Mouse (Mus musculus): ENCODE data around the gene Six1. TPM values are rescaled to one million over a fixed set of nuclear protein-coding genes. Genes with fewer than 3 reads are reported as not detected.
"Not testable (repeated sequence)": the region's sequence is repeated elsewhere in the genome, so short reads cannot be mapped to it uniquely, and the experiment has no call there.

The Six1 gene
- polyA plus RNA-seq, 1 experiment, result not detected

DNA sequence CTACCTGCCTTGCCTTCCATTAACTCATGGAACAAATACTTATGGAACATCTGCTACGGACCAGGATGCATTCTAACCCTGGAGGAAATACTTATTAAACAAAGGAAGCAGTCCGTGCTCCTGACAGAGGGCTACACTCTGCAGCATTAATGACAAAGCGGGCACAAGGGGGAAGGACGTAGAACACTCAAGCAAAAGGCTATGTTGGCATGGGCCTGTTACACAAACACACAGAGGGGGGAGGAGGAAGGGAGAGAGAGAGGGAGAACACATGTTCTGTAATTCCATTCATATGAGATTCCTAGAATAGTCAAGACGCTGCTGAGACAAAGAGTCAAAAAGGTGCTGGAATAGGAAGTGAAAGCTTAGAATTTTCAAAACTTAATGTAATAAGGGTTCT is 34.8 kb upstream of the Six1 start:
- no peaks in the 10 kb centered on the region for H3K27me3 ChIP-seq (ENCODE audit: control insufficient read depth, insufficient read depth, low read length)
- no peak overlapping the region for H3K4me3 ChIP-seq (ENCODE audit: low read depth, low read length)
- no peak overlapping the region for H3K27ac ChIP-seq (ENCODE audit: insufficient read depth, low read depth, low read length)
- no peak for TF ChIP-seq CTCF (IDR thresholded peaks at IDR 0.05; ENCODE audit: extremely low read depth, insufficient read length, insufficient replicate concordance, low read depth, low read length)
- H3K36me3 ChIP-seq (ENCODE audit: control insufficient read depth, insufficient read depth, low read length), result no peaks in the 10 kb centered on the region
- H3K4me1 ChIP-seq (ENCODE audit: control insufficient read depth, insufficient read depth, insufficient read length, low read length), result no peaks in the 10 kb centered on the region
- WGBS, result 66% methylated on average over 5 of the region's 5 CpGs

DNA sequence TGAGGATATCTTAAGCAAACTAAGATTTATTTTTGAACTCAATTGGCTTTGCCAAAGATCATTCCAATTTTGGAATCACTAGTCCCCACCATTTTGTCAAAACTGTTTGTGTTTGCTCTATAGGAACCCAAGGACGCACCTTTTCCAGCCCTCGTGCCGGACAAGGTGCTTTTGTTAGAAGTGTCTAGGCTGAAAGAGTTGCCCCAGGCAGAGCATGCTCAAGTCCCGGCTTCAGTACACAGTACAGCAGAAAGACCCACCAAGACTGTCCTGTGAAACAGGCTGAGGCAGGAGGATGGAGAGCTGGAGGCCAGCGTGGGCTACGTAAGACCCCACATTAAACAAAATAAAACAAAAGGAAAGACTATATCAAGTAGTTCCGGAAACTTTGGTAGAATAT is 33.4 kb upstream of the Six1 start:
- H3K4me3 ChIP-seq (ENCODE audit: low read depth, low read length), result no peak overlapping the region
- no peaks in the 10 kb centered on the region for H3K27me3 ChIP-seq (ENCODE audit: control insufficient read depth, insufficient read depth, low read length)
- H3K36me3 ChIP-seq (ENCODE audit: control insufficient read depth, insufficient read depth, low read length), result no peaks in the 10 kb centered on the region
- H3K4me1 ChIP-seq (ENCODE audit: control insufficient read depth, insufficient read depth, insufficient read length, low read length), result no peaks in the 10 kb centered on the region
- TF ChIP-seq CTCF (IDR thresholded peaks at IDR 0.05; ENCODE audit: extremely low read depth, insufficient read length, insufficient replicate concordance, low read depth, low read length) (no peak), POLR2A (IDR thresholded peaks at IDR 0.05; ENCODE audit: low read depth, low read length) (no peak)
- WGBS, result 88% methylated on average over 7 of the region's 7 CpGs
- no peak overlapping the region for H3K27ac ChIP-seq (ENCODE audit: insufficient read depth, low read depth, low read length)

DNA sequence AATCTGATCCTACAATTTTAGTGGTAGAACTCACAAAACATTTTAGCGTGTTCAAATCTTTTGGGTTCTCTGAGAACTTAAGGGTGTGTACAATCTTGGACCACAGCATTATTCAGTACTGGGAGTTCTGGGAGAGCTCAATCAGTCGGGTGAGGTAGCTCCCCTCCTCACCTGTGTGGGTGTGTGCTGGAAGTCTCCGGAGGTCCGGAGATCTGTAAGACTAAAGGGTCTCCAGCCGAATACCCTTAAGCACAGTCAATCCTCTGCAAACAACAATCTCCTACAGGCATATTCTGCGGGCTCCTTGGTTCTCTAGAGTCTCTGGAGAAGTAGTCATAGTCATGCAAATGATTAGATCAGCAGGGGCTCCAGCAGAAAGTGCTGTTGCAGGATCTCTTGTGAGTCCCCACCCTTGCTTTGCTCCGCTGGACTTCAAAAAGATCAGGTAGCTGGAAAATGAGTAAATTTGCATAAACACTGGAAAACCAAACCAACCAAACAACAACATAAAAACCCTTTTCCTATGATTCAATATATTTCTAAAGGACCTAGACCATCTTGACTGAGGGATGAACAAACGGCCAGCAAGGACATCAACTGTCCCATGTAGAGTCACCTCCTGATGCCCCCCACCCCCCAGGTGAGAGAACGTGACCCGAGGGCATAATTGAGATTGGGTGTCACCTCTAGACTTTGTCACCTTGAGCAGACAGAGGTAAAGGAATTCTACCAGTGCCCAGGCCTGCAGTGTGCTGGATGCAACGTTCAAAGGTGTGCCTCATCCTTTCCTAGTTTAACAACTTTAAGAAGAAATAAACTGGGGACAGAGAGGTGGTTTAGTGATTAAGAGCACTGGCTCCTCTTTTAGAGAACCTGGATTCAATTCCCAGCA is 32.3 kb upstream of the Six1 start:
- no peak overlapping the region for H3K27ac ChIP-seq (ENCODE audit: insufficient read depth, low read depth, low read length)
- H3K4me1 ChIP-seq (ENCODE audit: control insufficient read depth, insufficient read depth, insufficient read length, low read length), result no peaks in the 10 kb centered on the region
- TF ChIP-seq POLR2A (IDR thresholded peaks at IDR 0.05; ENCODE audit: low read depth, low read length) (no peak), CTCF (IDR thresholded peaks at IDR 0.05; ENCODE audit: extremely low read depth, insufficient read length, insufficient replicate concordance, low read depth, low read length) (no peak)
- WGBS, result 31% methylated on average over 11 of the region's 11 CpGs
- no peaks in the 10 kb centered on the region for H3K27me3 ChIP-seq (ENCODE audit: control insufficient read depth, insufficient read depth, low read length)
- H3K36me3 ChIP-seq (ENCODE audit: control insufficient read depth, insufficient read depth, low read length), result no peaks in the 10 kb centered on the region
- no peak overlapping the region for H3K4me3 ChIP-seq (ENCODE audit: low read depth, low read length)

DNA sequence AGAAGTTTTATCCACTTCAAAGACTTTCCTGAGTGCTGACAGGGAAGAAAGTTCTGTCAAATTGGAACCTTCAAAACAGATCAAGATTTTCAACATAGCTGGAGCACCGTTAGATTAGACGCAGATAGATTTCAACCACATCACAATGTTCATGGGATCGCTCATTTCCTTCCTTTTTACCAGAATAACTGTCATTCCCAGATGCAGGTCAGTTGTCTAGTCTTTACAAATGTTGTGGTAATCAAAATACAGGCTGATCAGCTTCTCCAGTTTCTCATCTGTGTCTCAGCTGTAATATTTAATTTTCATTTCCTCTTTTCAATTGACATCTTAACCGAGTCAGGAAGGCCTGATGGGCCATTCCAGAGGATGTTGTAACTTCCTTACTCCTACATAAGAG is 30.1 kb upstream of the Six1 start:
- TF ChIP-seq POLR2A (IDR thresholded peaks at IDR 0.05; ENCODE audit: low read depth, low read length) (no peak), CTCF (IDR thresholded peaks at IDR 0.05; ENCODE audit: extremely low read depth, insufficient read length, insufficient replicate concordance, low read depth, low read length) (no peak)
- Histone ChIP-seq H3K4me3 (ENCODE audit: low read depth, low read length) (no peak overlapping the region), H3K27ac (ENCODE audit: insufficient read depth, low read depth, low read length) (no peak overlapping the region), H3K27me3 (ENCODE audit: control insufficient read depth, insufficient read depth, low read length) (no peaks in the 10 kb centered on the region), H3K4me1 (ENCODE audit: control insufficient read depth, insufficient read depth, insufficient read length, low read length) (no peaks in the 10 kb centered on the region), H3K36me3 (ENCODE audit: control insufficient read depth, insufficient read depth, low read length) (no peaks in the 10 kb centered on the region)
- 66% methylated on average over 4 of the region's 4 CpGs for WGBS

DNA sequence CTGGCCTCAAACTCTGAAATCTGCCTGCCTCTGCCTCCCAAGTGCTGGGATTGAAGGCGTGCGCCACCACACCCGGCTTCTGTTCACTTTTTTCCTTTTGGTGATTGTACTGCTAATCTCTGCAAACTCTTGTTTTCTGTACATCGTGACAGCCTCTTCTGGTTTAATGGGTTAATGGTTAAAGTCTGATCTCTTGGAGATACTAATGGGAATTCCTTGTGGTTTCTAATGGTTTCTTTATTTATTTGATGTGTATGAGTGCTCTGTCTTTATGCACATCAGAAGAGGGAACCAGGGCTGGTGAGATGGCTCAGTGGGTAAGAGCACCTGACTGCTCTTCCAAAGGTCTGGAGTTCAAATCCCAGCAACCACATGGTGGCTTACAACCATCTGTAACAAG is 28.1 kb upstream of the Six1 start:
- not testable (repeated sequence) for H3K27ac ChIP-seq (ENCODE audit: insufficient read depth, low read depth, low read length); H3K27me3 ChIP-seq (ENCODE audit: control insufficient read depth, insufficient read depth, low read length); H3K36me3 ChIP-seq (ENCODE audit: control insufficient read depth, insufficient read depth, low read length); H3K4me1 ChIP-seq (ENCODE audit: control insufficient read depth, insufficient read depth, insufficient read length, low read length); H3K4me3 ChIP-seq (ENCODE audit: low read depth, low read length)
- 82% methylated on average over 4 of the region's 4 CpGs for WGBS

DNA sequence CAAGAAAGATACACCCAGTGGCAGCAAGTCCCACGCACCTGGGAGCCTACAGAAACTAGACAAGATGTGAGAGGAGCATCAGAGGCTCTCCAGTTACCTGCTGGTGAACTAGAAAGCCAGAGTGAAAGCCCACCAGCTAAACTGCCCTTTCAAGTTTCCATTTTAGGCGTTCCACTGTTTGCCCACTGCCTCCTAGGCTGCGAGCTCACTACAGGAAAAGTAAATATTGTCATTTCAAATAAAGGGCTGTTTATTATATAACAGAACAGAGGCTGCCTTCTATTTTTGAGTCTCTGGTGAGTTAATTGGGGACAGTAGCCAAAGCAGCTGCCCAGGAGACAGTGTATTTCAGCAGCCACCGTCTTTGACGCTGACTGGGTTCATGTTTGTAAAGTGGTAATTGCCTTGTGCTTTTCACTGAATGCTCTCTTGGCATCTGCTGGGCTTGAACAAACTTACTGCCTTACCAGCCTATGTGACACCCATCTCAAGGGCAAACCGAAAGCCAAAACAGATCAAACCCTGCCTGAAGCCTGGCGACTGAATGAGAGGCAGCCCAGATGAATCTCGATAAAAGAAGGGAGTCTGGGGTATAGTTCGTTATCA is 7.2 kb upstream of the Six1 start:
- WGBS, result 17% methylated on average over 9 of the region's 9 CpGs
- Histone ChIP-seq H3K4me1 (ENCODE audit: control insufficient read depth, insufficient read depth, insufficient read length, low read length) (no peaks in the 10 kb centered on the region), H3K36me3 (ENCODE audit: control insufficient read depth, insufficient read depth, low read length) (no peaks in the 10 kb centered on the region), H3K4me3 (ENCODE audit: low read depth, low read length) (no peak overlapping the region), H3K27ac (ENCODE audit: insufficient read depth, low read depth, low read length) (no peak overlapping the region), H3K27me3 (ENCODE audit: control insufficient read depth, insufficient read depth, low read length) (peaks cover 4% of the 10 kb centered on the region; the same call in 1 of the 2 replicates)
- TF ChIP-seq CTCF (IDR thresholded peaks at IDR 0.05; ENCODE audit: extremely low read depth, insufficient read length, insufficient replicate concordance, low read depth, low read length), result no peak
- TF ChIP-seq POLR2A (IDR thresholded peaks at IDR 0.05; ENCODE audit: low read depth, low read length), result no peak

DNA sequence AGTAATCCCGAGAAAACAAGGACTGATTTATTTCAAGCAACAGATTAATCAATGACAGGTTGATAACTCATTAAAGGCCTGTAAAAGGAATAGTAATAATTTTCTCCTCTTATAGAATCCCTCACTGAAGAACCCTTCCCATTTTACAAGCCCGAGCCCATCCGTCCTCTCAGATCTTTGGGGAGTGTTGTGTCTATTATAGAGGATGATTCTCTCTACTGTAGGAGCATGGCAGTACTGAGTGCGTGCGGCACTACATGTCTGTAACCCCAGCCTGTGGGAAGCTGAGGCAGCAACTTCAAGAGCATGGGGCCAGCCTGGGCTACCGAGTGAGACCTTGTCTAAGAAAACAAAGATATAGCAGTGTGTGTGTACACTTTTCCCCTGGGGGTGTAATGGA is 3.8 kb upstream of the Six1 start:
- Histone ChIP-seq H3K36me3 (ENCODE audit: control insufficient read depth, insufficient read depth, low read length) (no peaks in the 10 kb centered on the region), H3K27ac (ENCODE audit: insufficient read depth, low read depth, low read length) (no peak overlapping the region), H3K4me3 (ENCODE audit: low read depth, low read length) (no peak overlapping the region), H3K4me1 (ENCODE audit: control insufficient read depth, insufficient read depth, insufficient read length, low read length) (peaks cover 9% of the 10 kb centered on the region), H3K27me3 (ENCODE audit: control insufficient read depth, insufficient read depth, low read length) (peaks cover 30% of the 10 kb centered on the region)
- no peak for TF ChIP-seq CTCF (IDR thresholded peaks at IDR 0.05; ENCODE audit: extremely low read depth, insufficient read length, insufficient replicate concordance, low read depth, low read length)
- TF ChIP-seq POLR2A (IDR thresholded peaks at IDR 0.05; ENCODE audit: low read depth, low read length), result no peak
- whole genome bisulfite sequencing, result 80% methylated on average over 6 of the region's 6 CpGs

Measured in small intestine, adult 2 months (tissue).